Mouse (Mus musculus): ENCODE results near the gene Kcna5. TPM values are rescaled to one million over a fixed set of nuclear protein-coding genes. Genes with fewer than 3 reads are reported as not detected.

Kcna5 gene
- 4.1 and 4.3 TPM in 2 replicates for polyA plus RNA-seq (2015; fragmentation: Nextera tagmentation; extraction: Ambion mirVana)

DNA sequence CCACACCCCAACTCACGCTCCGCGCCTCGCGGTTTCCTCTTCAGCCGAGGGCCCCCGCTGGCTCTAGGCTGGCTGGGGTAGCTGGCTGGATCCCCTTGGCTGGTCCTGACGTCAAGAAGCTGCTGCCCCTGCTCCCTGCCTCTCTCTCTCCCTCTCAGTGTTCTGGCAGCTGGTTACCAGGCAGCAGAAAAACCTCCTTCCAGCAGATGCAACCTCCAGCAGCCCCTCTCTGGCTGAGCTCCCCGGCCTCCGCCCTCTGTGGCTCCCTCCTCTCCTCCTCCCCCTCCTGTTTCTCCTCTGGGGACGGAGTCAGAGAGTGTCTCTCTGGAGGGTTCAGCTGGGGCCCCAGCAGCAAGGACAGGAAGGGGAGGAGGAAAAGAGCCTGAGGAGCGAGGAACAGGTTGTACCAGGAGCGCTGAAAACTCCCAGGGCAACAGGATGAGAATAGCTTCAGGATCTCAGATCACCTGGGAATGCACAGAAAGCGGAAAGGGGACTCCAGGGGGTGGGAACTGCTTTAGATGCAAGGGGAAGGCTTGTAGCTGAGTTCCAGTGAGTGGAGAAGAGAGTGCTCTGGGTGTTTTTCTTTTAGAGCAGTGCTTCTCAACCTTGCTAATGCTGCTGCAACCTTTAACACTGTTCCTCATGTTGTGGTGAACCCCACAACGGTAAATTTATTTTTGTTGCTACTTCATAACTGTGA is at the start of gene Kcna5:
Gene Kcna5 (minus strand): TSS at position 205 of the 703 bp plus-strand sequence.
- WGBS, result under 1% methylated on average over 15 of the region's 15 CpGs
- peak; percentile 84 for ATAC-seq
- Histone ChIP-seq H3K36me3 (ENCODE audit: control insufficient read depth, insufficient read depth, low read length) (no peaks in the 10 kb centered on the region), H3K27ac (ENCODE audit: low read length) (peak within 1 kb of the TSS; percentile 68), H3K9me3 (replicated peaks; ENCODE audit: control insufficient read depth, low read length, poor library complexity, severe bottlenecking) (no peaks in the 10 kb centered on the region), H3K9ac (ENCODE audit: low read depth, low read length) (peak within 1 kb of the TSS; percentile 61), H3K4me3 (ENCODE audit: low read depth, low read length) (peak within 1 kb of the TSS; percentile 25), H3K27me3 (ENCODE audit: control insufficient read depth, insufficient read depth, low read depth, low read length) (no peaks in the 10 kb centered on the region; the same call in 1 of the 2 replicates), H3K4me2 (ENCODE audit: low read length) (peak within 1 kb of the TSS; percentile 55), H3K4me1 (ENCODE audit: control insufficient read depth, insufficient read depth, low read length) (peaks cover 25% of the 10 kb centered on the region)

- no peaks in the 10 kb centered on the region for H3K27me3 ChIP-seq (ENCODE audit: control insufficient read depth, insufficient read depth, low read depth, low read length)
- no peak overlapping the region for H3K9ac ChIP-seq (ENCODE audit: low read depth, low read length)
- no peak for ATAC-seq
Observed at GRCm38 (mm10) chr6:126583075-126583474, 47.9 kb upstream of the Kcna5 start.

DNA sequence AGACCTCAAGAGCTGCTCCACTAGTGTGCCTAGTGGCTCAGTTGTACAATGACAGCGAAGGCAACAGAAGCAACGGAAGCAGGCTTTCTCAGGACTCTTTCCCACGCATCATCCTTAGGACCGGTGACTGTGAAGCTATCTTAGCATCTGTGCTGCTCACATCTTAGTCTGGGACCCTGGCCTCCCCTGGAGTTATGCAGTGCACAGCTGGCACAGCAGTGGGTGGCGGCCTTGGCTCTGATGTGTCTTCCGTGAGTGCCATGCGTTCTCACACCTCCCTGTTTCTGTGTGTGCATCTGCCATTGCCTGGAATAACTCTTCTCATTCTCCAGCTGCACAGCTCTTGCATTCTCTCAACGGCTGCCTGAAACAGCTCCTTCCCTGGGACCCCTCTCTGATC is 46.4 kb upstream of the Kcna5 start:
- Histone ChIP-seq H3K4me2 (ENCODE audit: low read length) (no peak overlapping the region), H3K9me3 (replicated peaks; ENCODE audit: control insufficient read depth, low read length, poor library complexity, severe bottlenecking) (no peaks in the 10 kb centered on the region), H3K4me1 (ENCODE audit: control insufficient read depth, insufficient read depth, low read length) (no peaks in the 10 kb centered on the region), H3K27ac (ENCODE audit: low read length) (no peak overlapping the region), H3K27me3 (ENCODE audit: control insufficient read depth, insufficient read depth, low read depth, low read length) (no peaks in the 10 kb centered on the region), H3K4me3 (ENCODE audit: low read depth, low read length) (no peak overlapping the region), H3K9ac (ENCODE audit: low read depth, low read length) (no peak overlapping the region), H3K36me3 (ENCODE audit: control insufficient read depth, insufficient read depth, low read length) (no peaks in the 10 kb centered on the region)
- WGBS, result 75% methylated on average over 8 of the region's 8 CpGs
- ATAC-seq, result peak; percentile 26; the same call in 1 of the 2 replicates

More at GRCm38 (mm10) chr6:126583075-126583474, 47.9 kb upstream of the Kcna5 start:
- no peak overlapping the region for H3K4me2 ChIP-seq (ENCODE audit: low read length)
- H3K9me3 ChIP-seq (replicated peaks; ENCODE audit: control insufficient read depth, low read length, poor library complexity, severe bottlenecking), result no peaks in the 10 kb centered on the region
- H3K27ac ChIP-seq (ENCODE audit: low read length), result no peak overlapping the region
- H3K4me3 ChIP-seq (ENCODE audit: low read depth, low read length), result no peak overlapping the region
- H3K36me3 ChIP-seq (ENCODE audit: control insufficient read depth, insufficient read depth, low read length), result no peaks in the 10 kb centered on the region
- H3K4me1 ChIP-seq (ENCODE audit: control insufficient read depth, insufficient read depth, low read length), result no peaks in the 10 kb centered on the region
- WGBS, result 62% methylated on average over 7 of the region's 7 CpGs

DNA sequence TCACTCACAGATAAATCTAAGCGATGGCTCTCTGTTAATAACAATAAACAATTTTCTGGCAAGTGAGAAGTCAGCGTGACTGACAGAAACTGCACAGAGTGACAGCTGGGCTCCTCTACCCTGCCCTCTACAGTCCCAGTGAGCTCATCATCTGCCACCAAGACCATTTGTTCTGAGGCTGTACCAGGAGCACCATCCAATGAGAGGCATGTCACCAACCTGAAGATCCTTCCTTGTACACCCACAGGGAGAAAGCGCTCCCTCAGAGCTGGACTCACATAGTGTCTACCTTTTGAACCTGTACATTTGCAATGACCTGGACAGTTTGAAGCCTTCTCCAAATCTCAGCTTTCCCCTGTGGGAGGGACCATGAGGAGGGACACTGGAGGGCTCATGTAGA is 45.4 kb upstream of the Kcna5 start:
- 86% methylated on average over 3 of the region's 3 CpGs for WGBS
- Histone ChIP-seq H3K9ac (ENCODE audit: low read depth, low read length) (no peak overlapping the region), H3K4me1 (ENCODE audit: control insufficient read depth, insufficient read depth, low read length) (no peaks in the 10 kb centered on the region), H3K4me2 (ENCODE audit: low read length) (no peak overlapping the region), H3K27ac (ENCODE audit: low read length) (no peak overlapping the region), H3K9me3 (replicated peaks; ENCODE audit: control insufficient read depth, low read length, poor library complexity, severe bottlenecking) (no peaks in the 10 kb centered on the region), H3K4me3 (ENCODE audit: low read depth, low read length) (no peak overlapping the region), H3K36me3 (ENCODE audit: control insufficient read depth, insufficient read depth, low read length) (no peaks in the 10 kb centered on the region), H3K27me3 (ENCODE audit: control insufficient read depth, insufficient read depth, low read depth, low read length) (no peaks in the 10 kb centered on the region)
- ATAC-seq, result no peak

GRCm38 (mm10) chr6:126577415-126577814 is 42.2 kb upstream of the Kcna5 start:
- Histone ChIP-seq H3K36me3 (ENCODE audit: control insufficient read depth, insufficient read depth, low read length) (no peaks in the 10 kb centered on the region), H3K27ac (ENCODE audit: low read length) (no peak overlapping the region), H3K4me1 (ENCODE audit: control insufficient read depth, insufficient read depth, low read length) (no peaks in the 10 kb centered on the region), H3K27me3 (ENCODE audit: control insufficient read depth, insufficient read depth, low read depth, low read length) (no peaks in the 10 kb centered on the region), H3K9ac (ENCODE audit: low read depth, low read length) (no peak overlapping the region), H3K4me3 (ENCODE audit: low read depth, low read length) (no peak overlapping the region), H3K9me3 (replicated peaks; ENCODE audit: control insufficient read depth, low read length, poor library complexity, severe bottlenecking) (no peaks in the 10 kb centered on the region), H3K4me2 (ENCODE audit: low read length) (no peak overlapping the region)
- ATAC-seq, result no peak
- 90% methylated on average over 3 of the region's 3 CpGs for WGBS

- ATAC-seq, result no peak
- Histone ChIP-seq H3K36me3 (ENCODE audit: control insufficient read depth, insufficient read depth, low read length) (no peaks in the 10 kb centered on the region), H3K27ac (ENCODE audit: low read length) (no peak overlapping the region), H3K27me3 (ENCODE audit: control insufficient read depth, insufficient read depth, low read depth, low read length) (no peaks in the 10 kb centered on the region), H3K9me3 (replicated peaks; ENCODE audit: control insufficient read depth, low read length, poor library complexity, severe bottlenecking) (no peaks in the 10 kb centered on the region), H3K9ac (ENCODE audit: low read depth, low read length) (no peak overlapping the region), H3K4me2 (ENCODE audit: low read length) (no peak overlapping the region), H3K4me1 (ENCODE audit: control insufficient read depth, insufficient read depth, low read length) (no peaks in the 10 kb centered on the region), H3K4me3 (ENCODE audit: low read depth, low read length) (no peak overlapping the region)
- 95% methylated on average over 1 of the region's 1 CpGs for WGBS
Observed at GRCm38 (mm10) chr6:126576566-126576965, 41.4 kb upstream of the Kcna5 start.

- H3K4me3 ChIP-seq (ENCODE audit: low read depth, low read length), result no peak overlapping the region
- no peak overlapping the region for H3K27ac ChIP-seq (ENCODE audit: low read length)
- ATAC-seq, result no peak
- no peak overlapping the region for H3K4me2 ChIP-seq (ENCODE audit: low read length)
- 85% methylated on average over 7 of the region's 7 CpGs for WGBS
- H3K9ac ChIP-seq (ENCODE audit: low read depth, low read length), result no peak overlapping the region
- H3K36me3 ChIP-seq (ENCODE audit: control insufficient read depth, insufficient read depth, low read length), result no peaks in the 10 kb centered on the region
- H3K4me1 ChIP-seq (ENCODE audit: control insufficient read depth, insufficient read depth, low read length), result no peaks in the 10 kb centered on the region
- no peaks in the 10 kb centered on the region for H3K27me3 ChIP-seq (ENCODE audit: control insufficient read depth, insufficient read depth, low read depth, low read length)
- H3K9me3 ChIP-seq (replicated peaks; ENCODE audit: control insufficient read depth, low read length, poor library complexity, severe bottlenecking), result no peaks in the 10 kb centered on the region
Observed at GRCm38 (mm10) chr6:126574778-126575177, 39.6 kb upstream of the Kcna5 start.

DNA sequence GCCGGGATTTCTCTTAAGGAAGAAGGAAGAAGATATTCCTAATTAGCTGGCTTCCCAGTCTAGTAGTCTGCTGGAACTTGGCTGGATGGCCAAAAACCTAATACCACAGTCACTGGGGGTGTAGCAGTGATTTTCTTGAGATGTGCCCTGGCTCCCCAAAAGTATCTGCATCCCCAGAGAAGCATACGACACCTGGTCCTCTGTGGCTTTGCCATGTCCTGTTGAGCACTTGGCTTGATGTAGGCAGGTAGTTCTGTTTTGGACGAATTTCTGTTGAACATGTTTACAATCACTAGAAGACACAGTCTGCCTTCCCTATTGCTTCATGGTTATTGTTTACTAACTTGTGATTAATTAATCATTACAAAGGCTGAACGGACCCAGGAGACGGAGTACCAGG is 37.8 kb upstream of the Kcna5 start:
- no peaks in the 10 kb centered on the region for H3K36me3 ChIP-seq (ENCODE audit: control insufficient read depth, insufficient read depth, low read length)
- no peak for ATAC-seq
- H3K27me3 ChIP-seq (ENCODE audit: control insufficient read depth, insufficient read depth, low read depth, low read length), result no peaks in the 10 kb centered on the region
- H3K9ac ChIP-seq (ENCODE audit: low read depth, low read length), result no peak overlapping the region
- no peaks in the 10 kb centered on the region for H3K4me1 ChIP-seq (ENCODE audit: control insufficient read depth, insufficient read depth, low read length)
- no peak overlapping the region for H3K4me2 ChIP-seq (ENCODE audit: low read length)
- no peak overlapping the region for H3K4me3 ChIP-seq (ENCODE audit: low read depth, low read length)
- H3K27ac ChIP-seq (ENCODE audit: low read length), result no peak overlapping the region
- H3K9me3 ChIP-seq (replicated peaks; ENCODE audit: control insufficient read depth, low read length, poor library complexity, severe bottlenecking), result no peaks in the 10 kb centered on the region
- WGBS, result 86% methylated on average over 5 of the region's 5 CpGs

- Histone ChIP-seq H3K4me3 (ENCODE audit: low read depth, low read length) (no peak overlapping the region), H3K36me3 (ENCODE audit: control insufficient read depth, insufficient read depth, low read length) (no peaks in the 10 kb centered on the region)
Observed at GRCm38 (mm10) chr6:126569809-126570208, 34.6 kb upstream of the Kcna5 start.

More at GRCm38 (mm10) chr6:126569809-126570208, 34.6 kb upstream of the Kcna5 start:
- ATAC-seq, result no peak
- 87% methylated on average over 7 of the region's 7 CpGs for WGBS
- Histone ChIP-seq H3K27me3 (ENCODE audit: control insufficient read depth, insufficient read depth, low read depth, low read length) (no peaks in the 10 kb centered on the region), H3K9me3 (replicated peaks; ENCODE audit: control insufficient read depth, low read length, poor library complexity, severe bottlenecking) (no peaks in the 10 kb centered on the region), H3K4me1 (ENCODE audit: control insufficient read depth, insufficient read depth, low read length) (no peaks in the 10 kb centered on the region), H3K4me2 (ENCODE audit: low read length) (no peak overlapping the region), H3K27ac (ENCODE audit: low read length) (no peak overlapping the region), H3K9ac (ENCODE audit: low read depth, low read length) (no peak overlapping the region)
